Mouse (Mus musculus): ENCODE data around the gene Dnase1l3.

Dnase1l3 gene

GRCm38 (mm10) chr14:7934166-7934565 lies 60.2 kb downstream of the Dnase1l3 start:
- no peak for DNase-seq (ENCODE audit: low read depth)

- DNase-seq (ENCODE audit: low read depth), result no peak
Observed at GRCm38 (mm10) chr14:7932151-7932550, 62.2 kb downstream of the Dnase1l3 start.

- peak; percentile 42 for DNase-seq (ENCODE audit: low read depth)
Observed at GRCm38 (mm10) chr14:7929029-7929428, 65.3 kb downstream of the Dnase1l3 start.

GRCm38 (mm10) chr14:7928362-7928761 lies 66.0 kb downstream of the Dnase1l3 start:
- no peak for DNase-seq (ENCODE audit: low read depth)

- DNase-seq (ENCODE audit: low read depth), result no peak
Observed at GRCm38 (mm10) chr14:7923635-7924034, 70.7 kb downstream of the Dnase1l3 start.

GRCm38 (mm10) chr14:7921459-7921858 lies 72.9 kb downstream of the Dnase1l3 start:
- no peak for DNase-seq (ENCODE audit: low read depth)

GRCm38 (mm10) chr14:7919921-7920320 lies 74.5 kb downstream of the Dnase1l3 start:
- no peak for DNase-seq (ENCODE audit: low read depth)

- no peak for DNase-seq (ENCODE audit: low read depth)
Observed at GRCm38 (mm10) chr14:7919309-7919708, 75.1 kb downstream of the Dnase1l3 start.

- DNase-seq (ENCODE audit: low read depth), result no peak
Observed at GRCm38 (mm10) chr14:7918150-7918991, 76.0 kb downstream of the Dnase1l3 start.
